Mouse (Mus musculus): Measurements from ENCODE around the gene Ap1b1.

The Ap1b1 gene

GRCm38 (mm10) chr11:4984799-4985198 lies 1.8 kb upstream of the Ap1b1 start:
- DNase-seq (ENCODE audit: low spot score) = no peak

- no peak for DNase-seq (ENCODE audit: low spot score)
Measured at GRCm38 (mm10) chr11:4987487-4987852, 846 bp downstream of the Ap1b1 start.

GRCm38 (mm10) chr11:4989187-4989586 lies 2.6 kb downstream of the Ap1b1 start:
- no peak for DNase-seq (ENCODE audit: low spot score)

- no peak for DNase-seq (ENCODE audit: low spot score)
Measured at GRCm38 (mm10) chr11:4992471-4992870, 5.8 kb downstream of the Ap1b1 start.

GRCm38 (mm10) chr11:4995676-4996075 lies 9.1 kb downstream of the Ap1b1 start:
- DNase-seq (ENCODE audit: low spot score) = no peak

- DNase-seq (ENCODE audit: low spot score) = no peak
Measured at GRCm38 (mm10) chr11:4996621-4997199, 10.1 kb downstream of the Ap1b1 start.

- DNase-seq (ENCODE audit: low spot score) = no peak
Measured at GRCm38 (mm10) chr11:4998352-4998751, 11.7 kb downstream of the Ap1b1 start.

- no peak for DNase-seq (ENCODE audit: low spot score)
Measured at GRCm38 (mm10) chr11:4998762-4999161, 12.1 kb downstream of the Ap1b1 start.

GRCm38 (mm10) chr11:5000241-5000640 lies 13.6 kb downstream of the Ap1b1 start:
- no peak for DNase-seq (ENCODE audit: low spot score)

GRCm38 (mm10) chr11:5002826-5003225 lies 16.2 kb downstream of the Ap1b1 start:
- no peak for DNase-seq (ENCODE audit: low spot score)

- no peak for DNase-seq (ENCODE audit: low spot score)
Measured at GRCm38 (mm10) chr11:5005528-5005927, 18.9 kb downstream of the Ap1b1 start.

- DNase-seq (ENCODE audit: low spot score) = no peak
Measured at GRCm38 (mm10) chr11:5007186-5007585, 20.6 kb downstream of the Ap1b1 start.

GRCm38 (mm10) chr11:5008867-5009266 lies 22.2 kb downstream of the Ap1b1 start:
- DNase-seq (ENCODE audit: low spot score) = no peak

- DNase-seq (ENCODE audit: low spot score) = no peak
Measured at GRCm38 (mm10) chr11:5009354-5010074, 22.9 kb downstream of the Ap1b1 start.

- DNase-seq (ENCODE audit: low spot score) = no peak
Measured at GRCm38 (mm10) chr11:5010205-5010604, 23.6 kb downstream of the Ap1b1 start.

GRCm38 (mm10) chr11:5011480-5011879 lies 24.9 kb downstream of the Ap1b1 start:
- DNase-seq (ENCODE audit: low spot score) = no peak

- no peak for DNase-seq (ENCODE audit: low spot score)
Measured at GRCm38 (mm10) chr11:5012213-5012715, 25.6 kb downstream of the Ap1b1 start.

GRCm38 (mm10) chr11:5015720-5016119 lies 29.1 kb downstream of the Ap1b1 start:
- DNase-seq (ENCODE audit: low spot score) = peak; percentile 63

GRCm38 (mm10) chr11:5016286-5016685 lies 29.7 kb downstream of the Ap1b1 start:
- DNase-seq (ENCODE audit: low spot score) = no peak

GRCm38 (mm10) chr11:5017506-5017905 lies 30.9 kb downstream of the Ap1b1 start:
- no peak for DNase-seq (ENCODE audit: low spot score)

GRCm38 (mm10) chr11:5025108-5025507 lies 38.5 kb downstream of the Ap1b1 start:
- DNase-seq (ENCODE audit: low spot score) = no peak

- DNase-seq (ENCODE audit: low spot score) = no peak
Measured at GRCm38 (mm10) chr11:5028228-5028627, 41.6 kb downstream of the Ap1b1 start.

GRCm38 (mm10) chr11:5032706-5033105 lies 46.1 kb downstream of the Ap1b1 start:
- no peak for DNase-seq (ENCODE audit: low spot score)

GRCm38 (mm10) chr11:5033136-5033535 lies 46.5 kb downstream of the Ap1b1 start:
- peak; percentile 67 for DNase-seq (ENCODE audit: low spot score)

Measured in ovary, postnatal 36 days (tissue).